Mouse (Mus musculus) MEL (cell line): ENCODE measurements around the gene Xylb. TPM values are rescaled to one million over a fixed set of nuclear protein-coding genes. Genes with fewer than 3 reads are reported as not detected.

ENCODE experiments used
- DNase-seq: peaks from one replicate; pipeline ENCODE4 v3.0.0; 2011; ENCODE audit warnings: low read depth, low spot score
- H3K27ac ChIP-seq: 2 replicates; pipeline ENCODE4 v1.5.1; 2012; ENCODE audit warnings: low read depth, mild to moderate bottlenecking, control low read depth, low read length, moderate library complexity; ENCODE audit not compliant: control insufficient read depth
- H3K27me3 ChIP-seq, 2 experiments: fragments of 150-350 bp in 1 of 2; sonication (generic) in 1 of 2; 2 replicates each; pipeline ENCODE4 v1.6.1; 2012; ENCODE audit warnings: low read length in 2 of 2, mild to moderate bottlenecking in 2 of 2, improper control_type of control experiment in 1 of 2, moderate library complexity in 1 of 2; ENCODE audit not compliant: insufficient read depth in 2 of 2, control insufficient read depth in 1 of 2
- H3K36me3 ChIP-seq, 2 experiments: 2 replicates each; pipeline ENCODE4 v1.6.1; 2012 to 2014; ENCODE audit warnings: low read length in 2 of 2, improper control_type of control experiment in 1 of 2, inconsistent platforms in 1 of 2, mild to moderate bottlenecking in 1 of 2; ENCODE audit not compliant: insufficient read depth in 2 of 2, control insufficient read depth in 1 of 2
- H3K4me1 ChIP-seq, 2 experiments: fragments of 150-350 bp in 1 of 2; sonication (generic) in 1 of 2; 2 replicates each; pipeline ENCODE4 v1.6.1; 2012; ENCODE audit warnings: low read length in 2 of 2, improper control_type of control experiment in 1 of 2, mild to moderate bottlenecking in 1 of 2; ENCODE audit not compliant: insufficient read depth in 2 of 2, control insufficient read depth in 1 of 2
- H3K4me3 ChIP-seq, 2 experiments: fragments of 150-350 bp in 1 of 2; sonication (generic) in 1 of 2; 2 replicates each; pipeline ENCODE4 v1.5.1; 2012; ENCODE audit warnings: low read depth in 2 of 2, low read length in 2 of 2, mild to moderate bottlenecking in 2 of 2, moderate library complexity in 2 of 2, control low read depth in 1 of 2, improper control_type of control experiment in 1 of 2; ENCODE audit not compliant: control insufficient read depth in 1 of 2, insufficient read depth in 1 of 2
- H3K79me2 ChIP-seq: 2 replicates; pipeline ENCODE4 v1.6.1; 2012; ENCODE audit warnings: mild to moderate bottlenecking, low read length, moderate library complexity; ENCODE audit not compliant: control insufficient read depth, poor library complexity, insufficient read depth
- H3K9ac ChIP-seq: 2 replicates; pipeline ENCODE4 v1.6.1; 2012; ENCODE audit warnings: low read depth, mild to moderate bottlenecking, control low read depth, low read length, moderate library complexity; ENCODE audit not compliant: control insufficient read depth, poor library complexity, severe bottlenecking
- H3K9me3 ChIP-seq: fragments of 150-350 bp; sonication (generic); replicated peaks from 2 replicates; pipeline ENCODE4 v1.6.1; 2012; ENCODE audit warnings: mild to moderate bottlenecking, low read length, improper control_type of control experiment, moderate library complexity; ENCODE audit not compliant: insufficient read depth
- BHLHE40 ChIP-seq: IDR thresholded peaks from 2 replicates; pipeline ENCODE4 v1.6.1; 2012; ENCODE audit warnings: low read depth, mild to moderate bottlenecking, inconsistent platforms, low read length, improper control_type of control experiment, borderline replicate concordance
- E2F4 ChIP-seq: IDR thresholded peaks from 2 replicates; pipeline ENCODE4 v1.6.1; 2011; ENCODE audit warnings: low read depth, low read length, improper control_type of control experiment, borderline replicate concordance
- EP300 ChIP-seq, 2 experiments: IDR thresholded peaks; 2 replicates each; pipeline ENCODE4 v1.6.1; 2011; ENCODE audit warnings: improper control_type of control experiment in 2 of 2, low read length in 2 of 2, low read depth in 1 of 2, mild to moderate bottlenecking in 1 of 2
- ETS1 ChIP-seq: IDR thresholded peaks from 2 replicates; pipeline ENCODE4 v1.6.1; 2012; ENCODE audit warnings: low read depth, mild to moderate bottlenecking, inconsistent platforms, low read length, improper control_type of control experiment, moderate library complexity
- MAX ChIP-seq: IDR thresholded peaks from 2 replicates; pipeline ENCODE4 v1.6.1; 2011; ENCODE audit warnings: low read length, improper control_type of control experiment
- MEF2A ChIP-seq: IDR thresholded peaks from 2 replicates; pipeline ENCODE4 v1.6.1; 2014; ENCODE audit warnings: low read depth, mild to moderate bottlenecking, inconsistent platforms, low read length, improper control_type of control experiment; ENCODE audit not compliant: poor library complexity, insufficient replicate concordance, severe bottlenecking; ENCODE audit errors: extremely low read depth
- MYB ChIP-seq: IDR thresholded peaks from 2 replicates; pipeline ENCODE4 v1.6.1; 2011; ENCODE audit warnings: mild to moderate bottlenecking, low read depth, low read length, improper control_type of control experiment
- NRF1 ChIP-seq: IDR thresholded peaks from 2 replicates; pipeline ENCODE4 v1.6.1; 2014; ENCODE audit warnings: low read depth, mild to moderate bottlenecking, inconsistent platforms, low read length, improper control_type of control experiment, moderate library complexity; ENCODE audit not compliant: poor library complexity, insufficient read depth, severe bottlenecking
- POLR2A ChIP-seq, 2 experiments: IDR thresholded peaks; 2 replicates each; pipeline ENCODE4 v1.6.1; 2011 to 2012; ENCODE audit warnings: low read length in 2 of 2, mild to moderate bottlenecking in 2 of 2, control low read depth in 1 of 2, improper control_type of control experiment in 1 of 2, low read depth in 1 of 2, moderate library complexity in 1 of 2; ENCODE audit not compliant: control insufficient read depth in 1 of 2, insufficient read depth in 1 of 2, poor library complexity in 1 of 2
- RAD21 ChIP-seq: IDR thresholded peaks from 2 replicates; pipeline ENCODE4 v1.6.1; 2011; ENCODE audit warnings: mild to moderate bottlenecking, low read depth, low read length, improper control_type of control experiment
- USF2 ChIP-seq, 2 experiments: IDR thresholded peaks; 2 replicates each; pipeline ENCODE4 v1.6.1; 2011 to 2012; ENCODE audit warnings: improper control_type of control experiment in 2 of 2, low read length in 2 of 2, borderline replicate concordance in 1 of 2, inconsistent platforms in 1 of 2, low read depth in 1 of 2, mild to moderate bottlenecking in 1 of 2; ENCODE audit not compliant: insufficient read depth in 1 of 2
- ZC3H11A ChIP-seq: IDR thresholded peaks from 2 replicates; pipeline ENCODE4 v1.6.1; 2012; ENCODE audit warnings: low read depth, mild to moderate bottlenecking, inconsistent platforms, low read length, improper control_type of control experiment
- ZKSCAN1 ChIP-seq: IDR thresholded peaks from 2 replicates; pipeline ENCODE4 v1.6.1; 2012; ENCODE audit warnings: low read depth, mild to moderate bottlenecking, inconsistent platforms, low read length, improper control_type of control experiment, moderate library complexity
- polyA plus RNA-seq, 2 experiments: library from polyadenylated mRNA; stranded (reverse) in 1 of 2; unstranded in 1 of 2; fragments of >175 nt in 1 of 2; fragments of >200 nt in 1 of 2; gene quantifications; 2 replicates each; pipeline versions ENCODE4 v1.2.1 to v1.2.4; 2012; ENCODE audit warnings: low replicate concordance in 2 of 2, low read depth in 1 of 2; ENCODE audit not compliant: insufficient read length in 2 of 2, insufficient read depth in 1 of 2, missing spikeins in 1 of 2
- total RNA-seq: library from RNA; depleted of rRNA; stranded (reverse); fragments of 300-350 nt; gene quantifications from 2 replicates; pipeline ENCODE4 v1.2.3, GENCODE M21; 2012; rRNA removed

Gene Xylb
- total and polyA plus RNA-seq, 3 experiments = 3.8 to 12.9 TPM; not detected in 1

- H3K79me2 ChIP-seq = no peaks in the 10 kb centered on the region
- no peaks in the 10 kb centered on the region for H3K27me3 ChIP-seq
- no peaks in the 10 kb centered on the region for H3K36me3 ChIP-seq
- H3K27ac ChIP-seq = no peak overlapping the region
- no peak overlapping the region for H3K4me3 ChIP-seq
- TF ChIP-seq EP300 (IDR thresholded peaks at IDR 0.05; ENCODE audit: low read depth in 1 of 2, low read length in 2 of 2) (no peak), E2F4 (no peak), ZKSCAN1 (no peak), POLR2A (IDR thresholded peaks at IDR 0.05; ENCODE audit: control insufficient read depth in 1 of 2, insufficient read depth in 1 of 2, low read depth in 1 of 2, low read length in 2 of 2, poor library complexity in 1 of 2) (no peak), MAX (no peak), MYB (no peak), ETS1 (no peak), MEF2A (no peak), ZC3H11A (no peak), NRF1 (no peak), USF2 (IDR thresholded peaks at IDR 0.05; ENCODE audit: borderline replicate concordance in 1 of 2, insufficient read depth in 1 of 2, low read depth in 1 of 2, low read length in 2 of 2) (no peak), RAD21 (no peak), BHLHE40 (no peak)
- TF ChIP-seq, all 39 proteins: peak for 0
- Histone ChIP-seq H3K9me3 (no peaks in the 10 kb centered on the region), H3K9ac (no peak overlapping the region), H3K4me1 (no peaks in the 10 kb centered on the region)
- no peak for DNase-seq
Measured at GRCm38 (mm10) chr9:119438498-119439000, 81.4 kb downstream of the Xylb start.

Other genes starting within 250 kb of the Xylb start
- gene Acaa1b, start 200.3 kb upstream of the Xylb start, total RNA-seq = 1.3 and 1.4 TPM in 2 replicates
- 1 to 10 TPM in 1 of 2 experiments, not detected in 1; 1.9 TPM for gene Acaa1b, start 200.3 kb upstream of the Xylb start, polyA plus RNA-seq
- gene Gm47289, start 198.2 kb upstream of the Xylb start, total RNA-seq = not detected in 2 replicates
- gene Gm47289, start 198.2 kb upstream of the Xylb start, polyA plus RNA-seq = not detected
- gene Slc22a13, start 148.3 kb upstream of the Xylb start, total RNA-seq = not detected in 2 replicates
- under 1 TPM in 1 of 2 experiments, not detected in 1; 0.04 TPM for gene Slc22a13, start 148.3 kb upstream of the Xylb start, polyA plus RNA-seq
- 25.6 and 27.8 TPM in 2 replicates for gene Oxsr1, start 35.0 kb upstream of the Xylb start, total RNA-seq
- gene Oxsr1, start 35.0 kb upstream of the Xylb start, polyA plus RNA-seq = 100 to 1,000 TPM in 1 of 2 experiments, 10 to 100 TPM in 1; 37.6 to 304 TPM
- gene Acaa1a, start 17.7 kb upstream of the Xylb start, total RNA-seq = 19.5 and 23.1 TPM in 2 replicates
- gene Acaa1a, start 17.7 kb upstream of the Xylb start, polyA plus RNA-seq = 10 to 100 TPM in 1 of 2 experiments, not detected in 1; 22.1 TPM
- gene Myd88, start 16.0 kb upstream of the Xylb start, total RNA-seq = 17.8 and 20.7 TPM in 2 replicates
- gene Myd88, start 16.0 kb upstream of the Xylb start, polyA plus RNA-seq = 10 to 100 TPM in 1 of 2 experiments, not detected in 1; 39.7 TPM
- gene Slc22a14, start 8.2 kb downstream of the Xylb start, total RNA-seq = not detected in 2 replicates
- gene Slc22a14, start 8.2 kb downstream of the Xylb start, polyA plus RNA-seq = not detected
- gene Acvr2b, start 44.7 kb downstream of the Xylb start, total RNA-seq = 0.81 and 1.7 TPM in 2 replicates
- gene Acvr2b, start 44.7 kb downstream of the Xylb start, polyA plus RNA-seq = 1 to 10 TPM in 1 of 2 experiments, not detected in 1; 1.9 TPM
- gene Exog, start 87.6 kb downstream of the Xylb start, total RNA-seq = 10.0 and 12.1 TPM in 2 replicates
- gene Exog, start 87.6 kb downstream of the Xylb start, polyA plus RNA-seq = 10 to 100 TPM in 1 of 2 experiments, not detected in 1; 11.7 TPM
- gene Scn5a, start 221.6 kb downstream of the Xylb start, total RNA-seq = not detected in 2 replicates
- gene Scn5a, start 221.6 kb downstream of the Xylb start, polyA plus RNA-seq = under 1 TPM in 1 of 2 experiments, not detected in 1; 0.03 TPM